Mouse (Mus musculus) urinary bladder, postnatal 25 days (tissue): ENCODE results near the gene Prdm10.

ENCODE experiments used
- DNase-seq: peaks from one replicate; pipeline ENCODE4 v3.0.0; 2022; ENCODE audit warnings: low spot score

Gene Prdm10

DNA sequence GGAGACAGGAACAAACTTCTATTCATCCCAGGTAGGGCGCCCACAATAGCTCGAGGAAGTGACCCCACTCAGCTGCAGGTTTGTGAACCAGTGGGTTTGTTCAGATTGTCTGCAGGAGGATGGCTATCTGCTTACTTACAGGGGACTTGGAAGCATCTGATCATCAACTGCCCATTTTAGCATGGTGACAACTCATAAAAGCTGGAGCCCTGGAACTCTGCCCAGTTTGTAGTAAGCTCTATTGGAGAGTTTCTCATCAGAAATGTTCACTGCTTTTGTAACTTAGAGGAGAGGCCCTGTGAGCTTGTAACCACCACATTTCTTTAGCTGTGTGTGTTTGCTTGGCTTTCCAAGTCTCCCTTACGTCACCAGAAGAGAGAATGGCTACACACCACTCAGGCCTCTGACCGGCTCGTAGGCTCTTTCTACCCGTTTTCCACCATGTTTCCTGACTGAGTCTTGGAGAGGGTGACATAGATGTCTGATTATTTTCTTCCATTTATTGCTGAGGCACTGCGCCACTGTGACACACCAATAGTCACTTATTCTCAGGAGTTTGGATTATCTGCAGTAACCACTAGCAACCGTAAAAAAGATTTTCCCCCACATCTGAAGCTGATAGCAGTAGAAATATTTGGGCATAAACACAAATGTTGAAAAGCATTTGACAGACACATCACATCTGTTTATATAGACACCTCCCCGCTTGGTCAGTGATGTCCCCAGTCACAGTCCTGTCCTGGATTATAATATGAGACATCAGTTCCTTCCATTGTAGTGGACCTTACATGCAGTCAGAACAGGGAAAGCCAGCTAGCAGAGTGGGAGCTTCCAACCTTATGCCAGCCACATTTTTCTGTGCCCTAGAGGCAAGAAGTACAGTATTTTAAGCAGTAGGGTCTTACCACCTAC, 83.6 kb downstream of the Prdm10 start:
- DNase-seq, result no peak

DNA sequence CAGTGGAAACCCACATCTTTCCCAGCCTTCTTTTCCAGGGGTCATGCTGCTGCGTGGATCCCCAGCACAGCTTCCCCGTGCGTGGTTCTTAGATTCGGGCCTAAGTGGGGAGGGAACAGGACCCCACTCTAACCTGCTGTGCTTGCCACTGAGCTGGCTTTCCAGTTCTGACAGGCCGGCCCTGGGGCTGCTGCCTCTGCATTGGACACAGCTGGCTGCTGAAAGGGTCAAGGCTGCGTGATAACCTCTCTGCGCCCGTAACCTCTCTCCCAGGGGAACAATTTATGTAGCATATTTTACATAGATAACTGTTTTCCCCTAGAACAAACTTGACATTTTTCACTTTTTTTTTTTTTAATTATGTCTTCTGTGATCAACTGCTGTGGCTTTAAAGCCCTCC, 84.7 kb downstream of the Prdm10 start:
- no peak for DNase-seq

DNA sequence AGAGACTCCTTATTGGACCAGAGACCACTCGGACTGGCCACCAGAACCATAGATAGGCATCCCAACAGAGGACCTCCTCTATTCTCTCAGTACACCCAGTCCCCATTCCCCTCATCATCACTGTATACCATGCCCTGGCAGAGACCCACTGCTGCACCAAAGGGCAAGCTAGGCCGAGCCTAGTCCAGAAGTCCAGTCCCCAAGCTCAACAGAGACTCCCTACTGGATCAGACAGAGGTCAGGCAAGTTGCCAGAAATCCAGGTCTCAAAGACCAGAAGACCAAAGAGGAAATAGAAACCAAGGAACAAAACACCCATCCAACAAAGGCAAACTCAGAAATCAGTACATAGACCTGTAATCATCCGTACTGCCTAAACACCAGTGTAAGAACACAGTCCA, 91.4 kb downstream of the Prdm10 start:
- no peak for DNase-seq

DNA sequence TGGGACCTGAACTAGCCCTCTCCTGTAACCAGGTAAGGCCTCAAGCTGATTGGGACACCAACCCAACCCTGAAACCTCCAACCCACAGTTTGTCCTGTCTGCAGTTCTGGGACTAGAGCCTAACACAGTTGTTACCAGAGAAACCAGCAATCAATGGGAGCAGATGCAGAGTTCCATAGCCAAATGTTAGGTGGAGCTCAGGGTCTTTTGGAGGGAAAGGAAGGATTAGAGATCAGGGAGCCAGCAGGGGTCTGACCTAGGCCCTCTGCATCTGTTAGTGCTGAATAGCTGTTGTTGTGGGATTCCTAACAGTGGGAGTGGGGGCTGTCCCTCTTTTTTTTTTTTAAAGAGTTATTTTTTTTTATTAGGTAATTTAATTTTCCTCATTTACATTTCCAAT, 96.3 kb downstream of the Prdm10 start:
- no peak for DNase-seq

DNA sequence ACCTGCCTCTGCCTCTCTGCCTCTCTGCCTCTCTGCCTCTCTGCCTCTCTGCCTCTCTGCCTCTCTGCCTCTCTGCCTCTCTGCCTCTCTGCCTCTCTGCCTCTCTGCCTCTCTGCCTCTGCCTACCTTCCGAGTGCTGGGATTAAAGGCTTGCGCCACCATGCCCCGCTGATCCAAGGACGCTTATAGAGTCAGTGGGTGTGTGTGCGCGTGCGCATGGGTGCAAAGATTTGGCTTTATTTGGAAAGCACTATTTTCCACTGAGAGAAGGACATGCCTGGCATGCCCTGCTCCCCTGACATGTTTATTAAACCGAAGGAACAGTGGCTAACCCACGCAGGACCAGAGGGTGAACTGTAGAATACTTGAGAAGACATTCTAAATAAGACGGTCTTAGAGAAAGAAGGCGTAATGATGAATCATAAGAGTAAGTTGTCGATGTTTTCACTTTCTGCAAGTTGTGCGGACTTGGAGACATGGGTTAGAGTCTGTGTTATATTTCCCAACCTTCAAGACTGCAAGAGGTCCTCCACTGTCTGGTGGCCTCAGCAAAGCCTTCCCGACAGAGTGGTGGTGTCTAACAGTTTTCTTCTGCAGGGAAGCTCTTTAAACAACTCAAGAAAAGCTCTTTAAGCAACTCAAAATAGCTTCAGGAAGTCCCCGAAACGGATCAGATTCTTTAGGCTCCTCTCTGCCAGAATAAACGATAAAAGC, 104.6 kb downstream of the Prdm10 start:
- DNase-seq, result no peak

DNA sequence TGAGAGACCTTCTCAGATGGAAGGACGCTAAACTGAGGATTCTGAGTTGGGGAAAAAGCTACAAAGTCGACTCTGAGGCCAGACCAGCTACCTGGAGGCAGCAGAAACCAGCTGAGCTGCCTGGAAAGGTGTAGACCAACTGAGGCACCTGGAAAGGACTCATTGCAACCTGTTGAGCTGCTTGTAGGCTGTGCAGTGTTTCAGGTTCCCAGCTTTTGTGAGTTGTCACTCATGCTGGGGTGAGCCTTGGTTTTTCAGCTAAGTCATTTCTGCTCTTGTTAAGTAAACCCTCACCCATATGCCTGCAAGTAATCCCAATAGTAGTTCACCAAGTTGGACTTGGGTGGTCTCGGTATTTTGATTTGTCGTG, 105.1 kb downstream of the Prdm10 start:
- no peak for DNase-seq

DNA sequence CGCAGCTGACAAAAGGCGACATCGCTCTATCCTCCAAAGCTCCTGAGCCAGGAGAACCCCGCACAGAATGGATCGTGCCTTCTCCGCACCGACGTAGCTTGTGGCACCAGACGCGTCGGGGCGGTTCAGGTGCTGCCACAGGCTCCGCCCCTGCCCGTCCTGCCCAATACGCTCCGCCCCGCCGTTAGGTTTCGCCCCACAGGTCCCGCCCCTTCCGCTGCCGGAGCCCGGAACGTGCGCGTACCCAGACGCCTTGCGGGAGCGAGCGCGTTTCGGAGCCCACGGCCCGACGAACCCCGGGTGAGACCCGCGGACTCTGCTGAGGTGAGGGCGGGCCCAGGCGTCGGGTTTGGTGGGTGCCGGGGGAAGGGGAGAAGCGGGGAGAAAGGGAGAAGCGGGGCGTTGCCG, 105.6 kb downstream of the Prdm10 start, which contains the start of gene Nfrkb:
Gene Nfrkb (plus strand): TSS at position 246 of the 408 bp plus-strand sequence.
- DNase-seq, result peak; percentile 95

DNA sequence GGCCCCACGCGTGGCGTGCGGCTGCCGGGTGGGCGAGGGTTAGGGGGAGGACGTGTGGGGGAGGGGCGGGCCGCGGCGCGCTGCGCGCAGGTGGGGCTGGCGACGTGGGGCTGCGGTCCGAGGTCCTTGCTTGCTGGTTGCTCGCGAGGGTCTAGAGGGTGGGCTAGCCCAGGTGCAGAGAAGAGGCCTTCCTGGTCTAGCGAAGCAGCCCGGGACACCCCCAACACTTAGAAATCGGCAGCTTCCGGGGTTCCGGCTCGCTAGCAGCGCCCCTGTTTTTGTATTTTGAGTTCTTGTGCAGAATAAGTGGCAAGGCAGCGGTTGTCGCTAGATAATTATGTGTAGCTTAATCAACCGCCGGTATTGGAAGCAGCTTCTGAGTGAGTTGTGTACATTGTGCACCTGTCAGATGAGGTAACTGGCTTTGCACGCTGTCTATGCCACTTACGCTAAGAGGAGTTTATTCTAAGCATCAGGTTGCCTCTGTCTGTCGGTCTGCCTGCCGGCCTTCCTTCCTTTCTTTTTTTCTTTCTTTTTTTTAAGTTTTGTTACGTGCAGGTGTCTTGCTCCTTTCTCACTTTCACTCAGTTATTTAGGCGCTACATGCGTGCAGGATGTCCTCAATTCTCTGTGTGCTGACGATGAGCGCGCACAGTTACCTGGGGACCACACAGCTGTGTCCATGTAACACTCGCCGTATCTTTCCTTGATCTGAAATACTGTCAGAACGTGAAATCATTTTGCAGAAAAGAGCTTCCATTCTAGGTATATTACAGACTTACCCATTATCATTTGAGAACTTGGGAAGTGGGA, 106.2 kb downstream of the Prdm10 start:
- no peak for DNase-seq

DNA sequence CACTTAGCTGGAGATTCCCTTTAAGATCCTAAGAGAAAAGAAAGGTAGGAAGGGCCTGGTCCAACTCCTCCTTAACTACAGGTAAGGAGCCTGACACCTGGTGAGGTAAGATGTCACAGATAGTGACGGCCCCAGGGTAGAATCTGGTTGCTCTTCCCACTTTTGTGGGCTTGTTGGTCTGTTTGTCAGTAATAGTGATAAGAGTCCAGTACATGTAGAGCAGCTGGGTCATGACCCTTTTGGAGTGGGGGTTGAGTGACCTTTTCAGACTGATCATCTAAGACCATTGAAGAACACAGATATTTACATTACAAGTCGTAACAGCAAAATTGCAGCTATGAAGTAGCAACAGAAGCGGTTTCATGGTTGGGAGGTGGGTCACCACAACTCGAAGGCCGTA, 106.9 kb downstream of the Prdm10 start:
- no peak for DNase-seq

DNA sequence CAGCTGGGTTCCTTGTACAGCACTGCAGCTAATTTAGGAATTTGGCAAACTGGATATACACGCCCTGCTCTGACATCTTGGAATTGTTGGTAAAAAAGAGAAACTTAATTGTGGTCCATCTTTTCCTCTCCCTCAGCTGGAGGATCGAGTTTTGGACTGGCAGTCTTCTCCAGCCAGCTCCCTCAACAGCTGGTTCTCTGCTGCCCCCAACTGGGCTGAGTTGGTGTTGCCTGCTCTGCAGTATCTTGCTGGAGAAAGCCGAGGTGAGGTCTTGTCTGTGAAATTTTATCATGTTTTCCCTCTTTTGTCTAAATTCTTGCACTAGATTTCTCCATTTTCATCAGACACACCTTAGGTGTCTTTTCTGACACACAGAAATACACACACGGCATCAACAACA, 120.1 kb downstream of the Prdm10 start:
- DNase-seq, result peak; percentile 73

DNA sequence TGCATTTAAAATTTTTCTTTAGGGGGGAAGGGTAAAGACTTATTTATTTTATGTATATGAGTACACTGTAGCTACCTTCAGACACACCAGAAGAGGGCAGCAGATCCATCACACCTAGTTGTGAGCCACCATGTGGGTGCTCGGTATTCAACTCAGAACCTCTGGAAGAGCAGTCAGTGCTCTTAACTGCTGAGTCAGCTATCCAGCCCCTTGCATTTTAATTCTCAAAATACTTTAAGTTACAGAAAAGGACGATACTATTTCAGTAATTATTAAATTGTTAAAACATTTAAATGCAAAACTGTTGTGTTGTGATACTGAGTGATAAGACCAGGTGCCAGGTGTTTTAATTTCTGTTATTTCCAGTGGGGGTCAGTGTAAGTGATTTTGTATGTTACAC, 124.0 kb downstream of the Prdm10 start:
- DNase-seq, result no peak

DNA sequence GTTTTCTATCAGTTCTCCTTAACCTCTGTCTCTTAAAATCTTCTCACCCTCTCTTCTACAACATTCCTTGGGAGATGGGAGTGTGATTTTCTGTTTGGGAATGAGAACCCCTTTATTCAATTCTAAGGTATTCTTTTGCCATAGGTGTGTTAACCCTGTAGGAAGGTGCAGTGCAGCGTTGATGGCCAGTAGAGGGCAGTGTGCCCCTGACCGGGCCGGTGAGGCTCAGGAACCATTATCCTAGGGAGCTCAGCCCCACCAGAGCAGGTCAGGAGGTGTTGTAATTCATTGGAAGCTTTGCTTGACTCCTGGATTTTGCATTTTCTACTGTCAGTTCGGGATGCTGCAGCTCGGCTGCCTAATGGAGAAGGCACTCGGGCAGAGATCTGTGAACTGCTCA, 124.9 kb downstream of the Prdm10 start:
- peak; percentile 53 for DNase-seq

DNA sequence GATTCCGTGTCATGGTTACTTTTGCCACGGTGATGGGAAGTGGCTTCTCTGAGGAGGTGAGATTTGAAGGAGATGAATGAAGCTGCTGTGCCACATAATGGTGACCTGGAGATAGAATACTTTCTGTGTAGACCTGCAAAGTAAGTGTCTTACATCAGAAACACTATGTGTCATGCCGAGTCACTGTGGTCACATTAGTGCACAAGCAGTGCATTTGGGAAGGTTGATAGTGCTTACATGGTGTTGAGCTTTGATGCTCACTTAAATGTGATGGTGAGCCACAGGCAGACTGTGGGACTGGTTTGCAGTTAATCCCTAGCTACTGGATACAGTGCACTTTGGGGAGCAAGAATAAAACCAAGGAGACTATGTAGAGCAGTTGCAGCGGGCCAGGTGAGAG, 131.8 kb downstream of the Prdm10 start:
- DNase-seq, result no peak

DNA sequence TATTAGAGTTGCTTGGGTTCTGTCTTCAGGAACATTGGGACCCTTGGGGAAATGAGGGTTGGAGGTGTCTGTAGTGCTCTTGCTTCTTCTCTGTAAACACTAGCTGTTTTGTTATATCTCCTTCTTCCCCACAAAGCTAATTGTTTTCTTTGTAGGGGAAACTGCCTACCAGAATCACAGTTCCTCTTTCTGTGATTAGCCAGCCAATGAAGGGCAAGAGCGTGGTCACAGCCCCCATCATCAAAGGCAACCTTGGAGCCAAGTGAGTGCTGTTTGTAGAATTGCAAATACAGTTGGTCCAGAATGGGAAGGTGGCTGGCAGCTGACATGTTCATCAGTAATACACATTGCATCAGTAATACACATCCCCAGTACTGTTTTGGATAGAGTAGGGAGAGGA, 138.5 kb downstream of the Prdm10 start:
- no peak for DNase-seq

DNA sequence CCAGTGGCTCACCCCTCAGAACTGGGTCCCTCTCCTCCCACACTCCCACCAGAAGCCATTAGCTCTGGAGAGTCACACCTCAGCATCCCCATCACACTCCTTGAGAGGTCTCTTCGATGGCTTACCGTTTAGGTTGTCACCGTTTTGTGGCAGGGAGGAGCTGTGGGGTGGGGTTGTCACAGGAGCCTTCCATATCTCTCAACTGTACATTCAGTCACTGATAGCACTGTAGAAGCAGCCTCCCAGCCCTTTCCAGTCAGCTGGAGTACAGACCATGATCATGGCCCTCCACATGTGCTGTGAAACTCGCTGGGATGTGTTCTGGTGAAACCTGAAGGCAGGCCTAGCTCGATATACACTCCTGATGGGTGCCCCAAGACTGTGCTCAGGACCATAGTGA, 141.8 kb downstream of the Prdm10 start:
- no peak for DNase-seq

DNA sequence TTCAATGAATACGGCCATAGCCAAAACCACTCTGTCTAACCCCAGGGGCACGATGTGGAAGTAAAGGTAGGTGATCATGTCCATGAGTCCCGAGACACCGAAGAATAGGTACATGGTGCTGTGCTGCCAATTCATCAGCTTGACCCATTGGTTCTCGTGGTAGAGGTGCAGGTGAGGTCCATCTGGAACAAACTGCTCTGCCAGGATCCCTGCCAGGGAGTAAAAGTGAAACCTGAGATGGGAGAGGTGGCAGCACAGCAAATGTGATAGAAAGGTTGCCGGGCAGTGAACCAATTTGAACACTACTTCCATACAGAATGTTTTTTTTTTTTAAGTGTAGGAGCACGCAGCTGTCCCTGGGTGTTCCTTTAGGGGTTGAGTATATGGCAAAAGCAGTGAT, 148.6 kb downstream of the Prdm10 start:
- no peak for DNase-seq

DNA sequence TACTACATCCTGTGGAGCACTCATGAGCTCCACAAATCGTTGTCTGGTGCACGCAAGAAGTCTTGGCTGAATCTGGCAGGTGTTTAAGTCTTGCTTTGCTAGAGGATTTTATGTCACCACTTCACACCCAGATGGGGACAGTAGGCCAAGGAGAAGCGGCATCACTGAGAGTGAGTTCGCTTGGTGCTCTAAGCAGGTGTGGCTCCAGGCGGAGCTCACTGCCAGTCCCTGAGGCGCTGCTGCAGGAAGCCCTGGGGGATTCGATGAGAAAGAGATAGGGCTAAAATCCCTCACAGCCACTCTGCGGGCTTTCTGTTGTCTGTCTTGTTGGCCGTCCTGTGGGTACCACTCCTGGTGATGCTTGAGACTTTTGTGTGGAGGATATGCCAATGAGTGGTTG, 149.7 kb downstream of the Prdm10 start:
- no peak for DNase-seq
